Mouse (Mus musculus) right cerebral cortex, postnatal 10 days (tissue): Measurements from ENCODE around the gene Dnase1l2.

ENCODE experiments used
- DNase-seq, 2 experiments: peaks; one replicate each; pipeline ENCODE4 v3.0.0; 2021; ENCODE audit warnings: low spot score in 2 of 2

The Dnase1l2 gene

GRCm38 (mm10) chr17:24472512-24472911 lies 29.6 kb upstream of the Dnase1l2 start:
- DNase-seq: peak; percentile 63 to 64

GRCm38 (mm10) chr17:24470701-24471527 lies 28.0 kb upstream of the Dnase1l2 start:
- peak; percentile 61 to 70 for DNase-seq

GRCm38 (mm10) chr17:24469910-24470602 lies 27.2 kb upstream of the Dnase1l2 start, which contains the start of the genes E4f1 and Pgp:
TSS of gene E4f1 (minus strand) at chr17:24470313.
TSS of gene Pgp (plus strand) at chr17:24470392.
- DNase-seq: peak; percentile 100

GRCm38 (mm10) chr17:24469336-24469909 lies 26.5 kb upstream of the Dnase1l2 start:
- no peak for DNase-seq

GRCm38 (mm10) chr17:24468636-24469246 lies 25.8 kb upstream of the Dnase1l2 start:
- no peak for DNase-seq

- DNase-seq: peak in 1 of 2 experiments; percentile 20
Measured at GRCm38 (mm10) chr17:24463374-24464133, 20.6 kb upstream of the Dnase1l2 start.

- no peak for DNase-seq
Measured at GRCm38 (mm10) chr17:24462932-24463331, 20.0 kb upstream of the Dnase1l2 start.

GRCm38 (mm10) chr17:24461580-24461979 lies 18.7 kb upstream of the Dnase1l2 start:
- peak in 1 of 2 experiments; percentile 23 for DNase-seq

GRCm38 (mm10) chr17:24455523-24456206 lies 12.8 kb upstream of the Dnase1l2 start:
- DNase-seq: peak; percentile 23 to 43

- peak; percentile 99 for DNase-seq
Measured at GRCm38 (mm10) chr17:24454756-24455522, 12.0 kb upstream of the Dnase1l2 start.

- DNase-seq: no peak
Measured at GRCm38 (mm10) chr17:24454218-24454755, 11.4 kb upstream of the Dnase1l2 start.

- DNase-seq: peak in 1 of 2 experiments; percentile 20
Measured at GRCm38 (mm10) chr17:24453372-24453771, 10.5 kb upstream of the Dnase1l2 start.

GRCm38 (mm10) chr17:24451220-24451619 lies 8.3 kb upstream of the Dnase1l2 start:
- DNase-seq: peak in 1 of 2 experiments; percentile 17

GRCm38 (mm10) chr17:24449507-24449906 lies 6.6 kb upstream of the Dnase1l2 start:
- DNase-seq: peak in 1 of 2 experiments; percentile 13

- peak in 1 of 2 experiments; percentile 24 for DNase-seq
Measured at GRCm38 (mm10) chr17:24446590-24446989, 3.7 kb upstream of the Dnase1l2 start.

- DNase-seq: no peak
Measured at GRCm38 (mm10) chr17:24443409-24443808, 504 bp upstream of the Dnase1l2 start.

- no peak for DNase-seq
Measured at GRCm38 (mm10) chr17:24442107-24442506, 798 bp downstream of the Dnase1l2 start.

GRCm38 (mm10) chr17:24441148-24441547 lies 1.8 kb downstream of the Dnase1l2 start:
- DNase-seq: peak in 1 of 2 experiments; percentile 28

- peak in 1 of 2 experiments; percentile 16 for DNase-seq
Measured at GRCm38 (mm10) chr17:24440377-24440776, 2.5 kb downstream of the Dnase1l2 start.
